Mouse (Mus musculus) neutrophil, adult 5-6 weeks (primary cell): Measurements from ENCODE around the gene Nampt. TPM values are rescaled to one million over a fixed set of nuclear protein-coding genes. Genes with fewer than 3 reads are reported as not detected.

Experiments
- ATAC-seq: fragments of 151-379, 151-347 bp; 2 replicates; pipeline ENCODE4 v1.8.0; 2017; ENCODE audit warnings: mild to moderate bottlenecking, moderate TSS enrichment; ENCODE audit not compliant: insufficient number of reproducible peaks, poor library complexity, low FRiP score, severe bottlenecking; ENCODE audit errors: extremely low read depth
- total RNA-seq: library from RNA; stranded (forward); fragments of 200-1000 nt; gene quantifications from 2 replicates; pipeline ENCODE4 v1.2.3, GENCODE M21; 2017

Nampt gene
- total RNA-seq = 58.8 and 66.9 TPM in 2 replicates

DNA sequence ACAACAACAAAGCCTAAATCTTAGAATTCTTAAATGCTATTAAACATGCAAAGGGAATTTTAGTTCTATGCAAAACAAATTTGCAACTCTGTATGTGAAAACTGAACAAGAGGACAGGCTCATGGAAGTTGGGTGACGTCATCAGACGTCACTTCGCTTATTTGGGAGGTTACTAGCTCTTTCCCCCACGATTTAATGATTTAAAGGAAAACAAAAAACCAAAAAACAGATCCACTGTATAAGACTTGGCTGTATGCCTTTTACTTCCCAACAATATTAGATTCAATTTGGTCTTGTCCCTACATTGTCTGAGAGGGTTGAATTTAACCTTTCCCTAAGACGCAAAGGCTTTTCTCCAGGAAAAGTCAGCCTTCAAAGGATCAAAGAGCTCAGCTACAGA, at the start of gene Nampt:
TSS of gene Nampt (plus strand) at position 130 of the 400 bp plus-strand sequence.
- ATAC-seq = no peak

DNA sequence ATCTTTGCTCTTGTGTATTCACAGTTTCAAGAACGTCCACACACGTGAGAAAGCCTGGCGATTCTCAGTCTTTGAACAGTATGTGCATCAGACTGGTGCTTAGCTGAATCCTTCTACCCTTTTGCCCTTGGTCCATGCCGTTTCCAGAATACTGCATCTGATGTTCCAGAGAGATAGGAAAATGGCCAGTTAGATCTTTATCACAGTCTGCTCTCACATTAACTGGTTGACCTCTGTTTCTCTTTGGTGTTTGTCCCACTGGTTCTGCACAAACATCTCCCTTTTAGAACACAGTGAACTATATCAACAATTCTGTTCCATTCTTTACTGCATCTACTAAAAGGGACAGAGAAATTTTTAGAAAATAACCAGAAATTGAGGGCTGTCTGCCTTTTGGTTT, 48.6 kb upstream of the Nampt start:
- ATAC-seq = no peak

DNA sequence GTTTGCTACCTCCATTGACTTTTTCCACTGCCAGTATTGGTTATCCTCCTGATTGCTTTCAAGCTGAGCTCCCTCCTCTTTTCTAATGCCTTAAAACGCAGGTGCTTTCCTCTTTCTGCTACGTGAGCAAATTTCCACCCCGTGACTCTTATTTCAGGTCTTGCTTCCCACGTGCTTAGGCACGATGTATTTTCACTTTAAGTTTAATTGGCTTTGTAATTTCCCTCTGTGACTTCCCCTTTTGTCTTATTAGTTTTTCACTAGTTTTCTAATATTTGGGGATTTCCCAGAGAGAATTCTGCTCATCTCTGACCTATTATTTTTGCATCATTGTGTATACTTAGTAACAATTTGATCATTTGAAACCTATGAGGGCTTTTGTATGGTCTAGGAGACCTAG, 44.8 kb upstream of the Nampt start:
- ATAC-seq = no peak

DNA sequence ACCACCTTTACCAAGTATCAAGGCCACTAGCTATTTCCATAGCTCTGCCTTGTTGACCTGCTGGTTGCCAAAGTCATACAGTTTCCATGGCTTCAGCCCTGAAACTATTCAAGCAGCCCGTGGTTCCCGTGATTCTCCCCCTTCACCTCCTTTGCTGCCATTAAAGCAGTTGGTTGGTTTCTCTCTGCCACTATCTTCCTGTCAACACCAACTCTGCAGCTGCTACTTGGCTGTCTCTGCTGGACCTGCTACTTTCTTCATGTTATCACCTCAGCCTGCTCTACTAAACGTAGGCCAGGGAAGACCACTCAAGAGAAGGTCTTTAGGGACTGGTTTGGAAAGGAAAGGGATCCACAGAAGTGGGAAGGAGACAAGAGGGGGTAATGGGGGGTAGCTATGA, 30.3 kb upstream of the Nampt start:
- ATAC-seq = no peak

DNA sequence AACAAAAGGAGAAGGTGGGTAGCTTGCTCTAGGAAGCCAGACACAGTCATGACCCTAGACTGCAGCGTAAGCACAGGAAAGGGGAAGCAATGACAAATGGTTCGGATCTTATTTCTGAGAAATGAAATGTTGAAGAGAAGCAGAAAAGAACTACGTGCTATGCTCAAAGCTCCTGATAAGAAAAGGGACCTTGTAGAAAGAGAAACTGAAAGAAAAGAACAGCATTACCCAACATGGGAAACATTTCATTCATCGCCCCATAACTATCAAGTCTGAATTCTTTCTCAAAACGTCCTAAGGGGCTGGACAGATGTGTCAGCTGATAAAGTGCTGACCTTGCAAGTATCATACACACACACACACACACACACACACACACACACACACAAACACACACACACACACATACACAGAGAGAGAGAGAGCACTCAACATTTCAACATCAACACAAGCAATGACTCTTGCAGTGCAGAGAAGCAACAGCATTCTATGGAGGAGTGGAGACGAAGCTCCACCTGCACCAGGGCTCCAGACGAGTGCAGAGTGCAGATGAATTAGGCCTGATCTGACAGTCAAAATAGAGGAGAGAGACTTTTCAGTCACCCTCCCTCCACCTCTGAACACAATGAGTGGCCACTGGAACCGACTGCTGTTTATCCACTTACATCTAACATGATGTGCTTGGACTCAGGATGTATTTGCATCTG, 23.4 kb upstream of the Nampt start:
- peak; percentile 82 for ATAC-seq

DNA sequence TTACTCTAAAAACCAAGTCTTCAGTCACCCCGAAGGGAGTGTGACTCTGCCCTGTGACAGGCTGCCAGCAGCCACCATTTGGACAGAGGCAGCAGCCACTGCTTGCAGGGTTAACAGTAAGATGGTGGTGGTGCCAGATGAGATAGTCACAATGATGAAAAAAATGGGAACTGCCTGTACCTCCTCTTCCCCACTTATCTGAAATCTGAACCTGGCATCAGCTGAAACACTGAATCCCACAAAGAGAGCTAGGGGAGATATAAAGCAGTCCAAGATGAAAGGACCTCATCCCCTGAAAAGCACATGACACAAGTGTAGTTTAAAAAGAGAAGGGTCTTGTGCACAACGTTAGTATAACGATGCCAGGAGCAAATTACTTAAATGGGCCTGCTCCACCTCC, 21.9 kb upstream of the Nampt start:
- no peak for ATAC-seq

DNA sequence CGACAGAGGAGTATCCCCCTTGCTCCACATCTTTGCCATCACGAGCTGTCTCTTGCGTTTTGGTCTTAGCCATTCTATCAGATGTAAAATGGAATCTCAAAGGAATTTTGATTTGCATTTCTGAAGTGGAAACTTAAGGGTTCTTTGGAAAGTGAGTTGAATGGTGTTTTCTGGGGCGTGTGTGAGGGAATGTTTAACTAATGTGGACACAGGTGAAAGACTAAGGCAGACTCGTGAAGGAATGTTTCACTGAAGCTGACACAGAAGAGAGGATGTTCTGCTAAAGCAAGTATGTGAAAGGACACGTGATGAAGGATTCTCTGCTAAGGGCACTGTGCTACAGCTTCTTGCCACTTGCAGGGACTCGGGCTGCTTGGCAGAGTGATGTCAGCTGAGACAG, 18.3 kb upstream of the Nampt start:
- ATAC-seq = no peak

DNA sequence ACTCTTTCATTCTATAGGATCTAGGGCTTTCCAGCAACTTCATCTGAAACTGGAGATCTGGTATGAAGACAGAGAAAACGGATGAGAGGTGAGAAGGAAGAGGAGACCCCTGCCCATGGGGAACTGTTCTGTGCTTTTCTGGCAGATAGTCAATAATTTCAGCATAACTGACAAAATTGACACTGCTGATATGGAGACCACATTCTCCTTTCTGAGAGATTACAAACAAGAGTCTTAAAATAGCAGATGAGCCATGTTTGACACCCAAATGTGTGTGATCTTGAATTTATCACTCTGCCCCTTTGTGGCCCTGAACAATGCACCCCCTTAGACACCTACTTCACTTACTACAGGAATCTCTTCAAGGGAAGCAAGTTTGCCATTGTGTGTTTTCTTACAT, 13.8 kb upstream of the Nampt start:
- ATAC-seq = no peak

DNA sequence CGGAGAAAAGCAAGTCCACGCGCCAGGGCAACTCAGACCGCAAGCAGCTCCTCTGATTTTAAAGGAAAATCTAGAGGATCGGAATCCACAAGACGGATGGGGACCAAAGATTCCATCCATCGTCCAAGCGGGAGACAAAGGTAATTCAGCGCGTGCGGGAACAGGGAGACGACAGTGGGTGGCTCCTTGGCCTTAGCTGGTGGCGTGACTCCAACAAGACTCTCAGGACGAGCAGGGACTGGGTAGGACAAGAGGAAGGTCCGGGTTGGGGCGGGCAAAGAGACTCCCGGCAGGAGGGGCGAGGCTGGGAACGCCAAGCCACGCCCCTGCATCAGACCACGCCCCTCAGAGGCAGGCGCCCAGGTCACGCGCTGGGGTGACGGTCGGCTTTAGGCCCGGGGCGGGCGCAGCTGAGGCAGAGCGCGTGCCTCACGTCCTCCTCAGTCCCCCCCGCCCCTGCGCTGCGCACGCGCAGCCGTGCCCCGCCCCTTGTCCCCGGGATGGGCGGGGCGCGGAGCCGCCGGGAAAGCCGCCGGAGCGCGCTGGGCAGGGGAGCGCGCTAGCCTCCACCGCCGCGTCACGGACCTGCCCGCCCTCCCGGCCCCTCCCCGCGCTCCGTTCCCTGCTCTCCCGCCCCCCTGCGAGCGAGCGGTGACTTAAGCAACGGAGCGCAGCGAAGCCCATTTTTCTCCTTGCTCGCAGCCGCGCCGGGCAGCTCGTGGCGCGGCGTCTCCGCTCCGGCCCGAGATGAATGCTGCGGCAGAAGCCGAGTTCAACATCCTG, 669 bp downstream of the Nampt start:
- ATAC-seq = peak; percentile 91

DNA sequence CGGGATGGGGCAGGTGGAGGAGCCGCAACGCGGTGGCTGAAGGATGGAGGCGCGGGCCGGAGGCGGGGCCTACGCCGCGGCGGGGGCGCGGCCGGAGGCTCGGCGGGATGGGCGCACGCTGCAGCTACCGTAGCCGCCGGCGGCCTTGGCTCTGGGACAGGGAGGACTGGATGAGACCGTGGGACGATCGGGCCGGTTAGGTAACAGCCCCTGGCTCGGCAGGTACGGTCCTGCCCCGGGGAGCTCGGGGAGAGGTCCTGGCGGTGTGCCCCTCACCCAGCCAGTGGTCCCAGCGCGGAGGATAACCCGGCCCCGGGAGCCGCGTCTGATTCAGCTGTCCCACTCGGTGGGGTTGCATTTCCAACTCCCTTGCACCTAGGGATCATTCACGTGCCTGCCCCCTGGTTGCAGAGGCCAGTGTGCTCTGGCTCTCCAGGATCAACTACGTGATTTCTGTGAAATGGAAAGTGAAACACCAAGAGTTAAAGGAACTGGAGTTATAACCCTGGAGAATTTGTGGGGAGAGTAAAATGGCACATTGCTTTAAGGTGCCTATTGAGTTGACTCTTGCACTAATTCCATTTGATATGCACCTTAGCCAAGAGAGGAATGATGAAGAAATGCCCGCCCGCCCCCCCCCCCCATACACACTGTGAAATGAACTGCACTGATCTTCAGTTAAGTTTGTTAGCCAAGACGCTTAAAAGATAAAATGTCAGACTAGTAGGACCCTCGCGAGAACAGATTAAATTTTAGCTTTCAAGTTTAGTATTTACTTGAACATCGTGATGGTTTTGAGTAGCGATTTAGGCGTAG, 1.6 kb downstream of the Nampt start:
- no peak for ATAC-seq

DNA sequence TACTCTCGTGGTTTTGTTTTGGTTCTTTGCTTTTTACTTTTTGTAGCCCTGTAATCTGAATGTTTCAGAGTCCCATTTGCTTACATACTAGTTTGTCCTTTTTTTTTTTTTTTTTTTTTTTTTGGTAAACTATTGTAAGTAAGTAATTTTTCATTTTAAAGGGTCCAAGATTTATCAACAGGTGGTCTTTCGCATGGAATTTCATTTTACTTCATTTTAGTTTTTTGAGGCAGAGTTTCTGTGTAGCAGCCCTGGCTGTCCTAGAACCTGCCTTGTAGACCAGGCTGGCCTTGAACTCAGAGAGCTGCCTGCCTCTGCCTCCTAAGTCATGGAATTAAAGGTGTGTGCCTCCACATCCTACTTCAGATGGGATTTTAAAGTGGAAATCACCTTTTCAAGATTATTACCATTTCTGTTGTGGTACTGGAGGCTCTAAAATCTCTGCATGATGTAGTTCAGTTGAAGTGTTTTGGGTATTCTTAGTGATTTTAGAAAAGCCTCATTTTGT, 2.2 kb downstream of the Nampt start:
- ATAC-seq = no peak

DNA sequence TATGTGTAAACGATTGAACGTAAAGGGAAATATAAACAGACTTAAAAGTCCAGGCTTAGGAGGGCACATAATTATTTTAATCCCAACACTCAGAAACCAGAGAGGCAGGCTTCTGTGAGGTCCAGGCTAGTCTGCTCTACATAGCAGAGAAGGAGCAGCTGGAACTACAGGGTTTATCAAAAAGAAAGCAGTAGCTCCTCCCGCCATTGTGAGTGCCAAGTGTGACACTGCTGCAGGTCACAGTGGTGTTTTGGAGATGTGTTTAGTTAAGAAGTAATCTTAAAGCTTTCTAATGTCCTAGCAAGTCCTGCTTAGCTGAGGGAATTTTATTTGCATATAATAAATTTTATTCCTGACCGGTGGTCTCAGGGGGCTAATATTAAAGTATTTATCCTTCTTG, 2.7 kb downstream of the Nampt start:
- no peak for ATAC-seq

DNA sequence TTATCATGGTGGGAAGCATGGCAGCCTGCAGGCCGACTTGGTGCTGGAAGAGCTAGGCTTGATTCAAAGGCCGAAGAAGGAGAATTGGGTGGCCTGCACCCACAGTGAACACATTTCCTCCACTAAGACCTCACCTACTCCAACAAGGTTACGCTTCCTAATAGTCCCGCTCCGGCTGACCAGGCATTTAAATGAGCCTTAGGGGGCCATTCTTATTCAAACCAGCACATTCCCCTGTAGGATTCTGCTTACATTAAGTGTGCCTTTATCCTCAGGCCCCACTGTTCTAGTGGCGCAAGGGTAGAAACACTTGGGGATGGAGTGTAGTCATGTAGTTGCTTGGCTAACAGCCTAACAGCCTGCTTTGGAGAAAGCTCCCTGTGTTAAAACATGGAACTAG, 5.2 kb downstream of the Nampt start:
- no peak for ATAC-seq

DNA sequence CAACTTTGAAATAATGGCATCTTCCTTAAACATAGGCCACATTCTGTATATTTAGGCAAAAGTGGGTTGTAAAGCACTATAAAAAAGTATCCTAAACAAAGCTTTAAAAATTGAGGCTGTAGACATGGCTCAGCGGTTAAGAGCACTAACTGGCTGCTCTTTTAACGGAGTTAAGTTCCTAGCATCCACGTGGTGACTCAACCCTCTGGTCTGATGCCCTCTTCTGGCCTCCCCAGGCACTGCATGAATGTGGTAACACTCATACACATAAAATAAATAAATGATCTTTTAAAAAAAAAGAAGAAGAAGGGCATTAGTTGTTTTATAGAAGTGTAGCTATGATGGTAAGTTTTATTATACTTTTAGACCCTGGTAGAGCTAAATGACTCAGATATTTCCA, 7.6 kb downstream of the Nampt start:
- peak; percentile 91 for ATAC-seq

DNA sequence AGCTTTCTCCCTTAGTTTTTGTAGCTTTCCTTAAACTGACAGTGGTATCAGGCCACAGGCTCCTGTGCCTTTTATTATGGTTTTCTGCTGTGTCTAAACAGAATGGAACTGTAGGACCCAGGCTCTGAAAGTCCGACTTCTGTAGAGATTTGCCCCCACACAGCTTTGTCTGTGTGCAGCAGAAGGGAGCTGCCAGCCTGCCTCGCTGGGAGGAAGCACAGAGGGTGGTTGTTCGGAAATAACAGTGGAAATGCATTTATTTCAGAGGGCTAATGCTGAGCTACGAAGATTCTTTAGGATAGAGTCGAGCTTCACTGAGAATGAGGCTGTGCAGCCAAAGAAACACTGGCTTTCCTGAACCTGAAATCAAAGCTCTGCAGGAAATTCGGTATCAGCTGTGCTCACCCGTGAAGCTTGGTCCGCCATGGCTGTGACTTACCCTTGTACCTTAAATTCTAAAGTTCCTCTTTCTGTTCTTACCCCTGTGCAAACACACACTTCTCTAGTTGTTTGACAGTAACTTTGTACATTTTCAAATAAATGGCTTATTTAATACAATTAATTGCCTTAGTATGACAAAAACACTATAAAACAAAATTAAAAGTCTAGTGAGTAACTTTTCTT, 8.9 kb downstream of the Nampt start:
- ATAC-seq = peak; percentile 61

DNA sequence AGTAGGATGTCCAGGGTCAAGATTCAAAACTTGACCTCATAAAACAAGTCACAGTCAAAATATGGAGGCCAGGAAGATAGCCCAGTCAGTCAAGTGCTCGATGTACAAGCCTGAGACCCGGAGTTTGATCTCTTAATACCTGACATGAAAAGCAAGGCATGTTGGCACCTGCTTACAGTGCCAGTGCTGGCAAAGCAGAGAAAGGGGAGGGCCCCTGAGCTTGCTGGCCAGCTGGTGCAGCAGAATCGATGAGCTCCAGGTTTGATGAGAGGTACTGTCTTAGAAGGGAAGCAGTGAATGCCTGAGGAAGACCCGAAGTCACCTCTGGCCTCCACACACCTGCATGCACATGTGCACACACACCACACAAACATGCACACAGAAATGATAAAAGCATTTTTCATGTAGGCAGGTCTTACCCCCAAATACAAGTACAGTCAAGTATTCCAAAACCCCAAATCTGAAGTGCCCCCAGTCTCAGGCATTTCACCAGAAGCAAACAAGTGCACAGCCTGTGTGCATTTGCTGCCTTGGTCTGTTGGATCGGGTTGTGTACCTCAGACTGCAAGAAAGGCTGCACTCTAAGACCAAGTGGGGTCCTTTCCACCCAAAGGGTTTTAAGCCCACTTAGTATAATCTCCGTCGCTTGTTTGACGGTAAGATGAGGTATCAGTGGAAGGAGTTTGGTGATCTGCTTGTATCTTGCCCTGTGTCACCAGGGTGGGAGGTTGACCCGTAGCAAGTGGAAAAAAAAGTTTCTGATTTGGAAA, 10.2 kb downstream of the Nampt start:
- no peak for ATAC-seq

DNA sequence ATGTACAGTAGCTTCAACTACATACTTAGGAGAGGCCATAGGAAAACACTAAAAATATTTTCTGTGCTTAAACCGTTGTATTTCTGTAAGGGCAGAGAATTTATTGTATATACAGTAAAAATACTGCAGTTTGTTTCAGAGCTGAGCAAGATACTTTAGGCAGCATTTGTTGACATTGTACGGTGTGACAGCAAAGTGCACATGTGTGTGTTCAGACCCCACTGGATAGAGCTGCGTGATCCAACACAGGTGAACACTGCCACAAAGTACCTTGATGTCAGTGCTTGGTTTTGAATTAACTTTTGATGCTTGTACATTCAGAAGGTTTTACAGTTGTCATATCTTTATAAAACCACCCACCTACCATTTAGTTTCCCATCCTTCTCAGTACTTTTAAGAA, 12.7 kb downstream of the Nampt start:
- no peak for ATAC-seq

DNA sequence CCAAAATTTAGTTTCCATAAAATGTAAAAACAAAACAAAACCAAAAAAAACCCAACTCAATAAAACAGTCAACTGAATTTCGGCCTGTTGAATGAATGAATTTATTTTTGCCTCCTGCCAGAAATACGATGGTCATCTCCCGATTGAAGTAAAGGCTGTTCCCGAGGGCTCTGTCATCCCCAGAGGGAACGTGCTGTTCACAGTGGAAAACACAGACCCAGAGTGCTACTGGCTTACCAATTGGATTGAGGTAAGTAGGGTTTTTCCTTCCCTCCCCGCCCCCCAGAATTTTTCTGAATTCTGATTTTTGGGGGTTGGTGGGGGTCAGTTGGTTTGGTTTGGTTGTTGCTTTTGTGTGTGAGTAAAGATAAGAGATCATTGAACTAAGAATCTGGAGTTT, 15.4 kb downstream of the Nampt start:
- ATAC-seq = no peak

DNA sequence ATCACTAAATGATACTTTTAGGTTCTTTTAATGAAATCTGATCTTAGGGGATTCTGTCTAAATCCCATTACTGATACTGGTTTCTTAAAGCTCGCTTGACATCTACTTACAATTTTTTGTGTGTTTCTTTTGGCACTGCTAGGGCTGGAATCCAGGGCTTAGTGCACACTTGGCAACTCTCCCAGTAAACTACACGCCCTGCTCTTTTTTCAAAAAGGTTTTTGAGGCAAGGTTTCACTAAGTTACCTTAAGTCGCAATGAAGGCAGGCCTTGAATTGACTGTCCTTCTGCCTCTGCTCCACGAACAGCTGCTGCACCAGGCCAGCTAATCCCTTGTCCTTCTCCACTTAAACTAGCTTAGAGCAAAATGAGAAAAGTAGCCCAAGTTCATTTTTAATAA, 15.9 kb downstream of the Nampt start:
- ATAC-seq = no peak
